Mouse (Mus musculus): ENCODE data around the gene Ccpg1os. TPM values are rescaled to one million over a fixed set of nuclear protein-coding genes. Genes with fewer than 3 reads are reported as not detected.

The Ccpg1os gene
- total RNA-seq, 2 experiments from 2014 or later = 5.5 to 7.0 TPM

Small RNA genes lying within 50 kb of the gene (microRNA-seq; reads per million reads assigned to microRNA genes)
- not detected for gene Gm27353

Other genes with a start within 250 kb of the Ccpg1os start
- under 1 TPM; 0.48 to 0.52 TPM for gene Prtg, start 178.5 kb downstream of the Ccpg1os start, total RNA-seq (2021)
- gene Pygo1, start 59.7 kb downstream of the Ccpg1os start, total RNA-seq (2021) = 10 to 100 TPM; 26.1 to 26.2 TPM
- 1 to 10 TPM; 1.5 to 1.8 TPM for gene Dyx1c1, start 26.6 kb downstream of the Ccpg1os start, total RNA-seq (2021)
- gene Gm44503, start 26.5 kb downstream of the Ccpg1os start, total RNA-seq (2021) = under 1 TPM in 1 of 2 experiments, not detected in 1; 0.87 TPM
- gene Ccpg1, start within 50 bp of the Ccpg1os start, total RNA-seq (2021) = 10 to 100 TPM; 64.3 to 67.5 TPM
- gene Pigb, start 55.0 kb upstream of the Ccpg1os start, total RNA-seq (2021) = 10 to 100 TPM; 17.1 to 19.0 TPM
- 1 to 10 TPM; 2.9 to 4.7 TPM for gene Rab27a, start 59.5 kb upstream of the Ccpg1os start, total RNA-seq (2021)
- 1 to 10 TPM in 1 of 2 experiments, under 1 TPM in 1; 0.83 to 1.5 TPM for gene Khdc3, start 116.5 kb upstream of the Ccpg1os start, total RNA-seq (2021)
- not detected for gene Gm20509, start 117.1 kb upstream of the Ccpg1os start, total RNA-seq (2021)
- gene Rsl24d1, start 128.0 kb upstream of the Ccpg1os start, total RNA-seq (2021) = 10 to 100 TPM; 60.7 to 61.5 TPM